Mouse (Mus musculus): ENCODE measurements around the gene Trim32. TPM values are rescaled to one million over a fixed set of nuclear protein-coding genes. Genes with fewer than 3 reads are reported as not detected.

Gene Trim32
- 67.6 and 80.7 TPM in 2 replicates for polyA plus RNA-seq (2012; rRNA removed)

GRCm38 (mm10) chr4:65604504-65605150 is at the start of gene Trim32:
Gene Trim32, plus strand, starts transcription at chr4:65604986.

